In genomic region chr5:64975121-64975520, GRCm38 (mm10) we compare ENCODE assay signal across 20 mouse cellular contexts.
"Had no signal": no experiment of that assay in that cellular context is flagged by ENCODE, and none has a peak within 500 bp of the region (broad histone marks: within the 10 kb centered on the region; RNA-seq: fewer than 3 reads in every experiment).

No protein-coding gene starts in this region.

- H3K9me3 ChIP-seq: midbrain, embryonic 13.5 days; neural tube, embryonic 13.5 days had no signal

- H3K9ac ChIP-seq: liver, embryonic 14.5 days; midbrain, embryonic 13.5 days; neural tube, embryonic 13.5 days had no signal

- H3K27ac ChIP-seq: liver, embryonic 14.5 days; midbrain, embryonic 13.5 days; neural tube, embryonic 13.5 days; stomach, postnatal 0 days had no signal

- H3K4me3 ChIP-seq: midbrain, embryonic 13.5 days; myocyte; neural tube, embryonic 13.5 days had no signal

- DNase-seq: kidney, adult 18-20 months; kidney, adult 9 months; kidney, postnatal 14 days; kidney, postnatal 4 days; left cerebral cortex, postnatal 4 days; lung, adult 2 months; lung, postnatal 14 days; lung, postnatal 4 days; retina, postnatal 1 day; right cerebral cortex, postnatal 25 days; thymus, adult 2 months; thymus, postnatal 14 days; thymus, postnatal 4 days had no signal

- H3K4me2 ChIP-seq: midbrain, embryonic 13.5 days; neural tube, embryonic 13.5 days had no signal

- ATAC-seq: inflammation-experienced regulatory T-cells, adult 6 months; midbrain, embryonic 13.5 days; midbrain, embryonic 16.5 days had no signal

- H3K36me3 ChIP-seq: midbrain, embryonic 13.5 days; neural tube, embryonic 13.5 days had no signal
